Mouse (Mus musculus): ENCODE results near the gene Lgr6.

GRCm38 (mm10) chr1:135087414-135087813, 17.7 kb downstream of the Lgr6 start:
- no peak for TF ChIP-seq CTCF (IDR thresholded peaks at IDR 0.05; ENCODE audit: low read depth, low read length)
- no peak for TF ChIP-seq POLR2A (IDR thresholded peaks at IDR 0.05; ENCODE audit: insufficient read depth, low read length)
- no peak for TF ChIP-seq EP300 (IDR thresholded peaks at IDR 0.05; ENCODE audit: insufficient read depth, low read depth, low read length)

Data from ES-Bruce4 (cell line).